Mouse (Mus musculus) MEL-GATA-1-ER (cell line): ENCODE measurements at regions not wholly inside any gene's neighbourhood (a gene's known extent, or its start where the extent isn't known, plus 50 kb on each side); places are given as distances from the start of the nearest gene placed in this dataset.

Experiments used
- DNase-seq: peaks from one replicate; pipeline ENCODE4 v3.0.0-alpha.2; 2012; ENCODE audit warnings: low read depth; ENCODE audit errors: extremely low read depth

- no peak for DNase-seq
Measured at GRCm38 (mm10) chr14:48330965-48331622, 114.8 kb upstream of the Tmem260 start.

- no peak for DNase-seq
Measured at GRCm38 (mm10) chr14:48331623-48332000, 114.3 kb upstream of the Tmem260 start.

GRCm38 (mm10) chr14:48332193-48332592, 113.7 kb upstream of the Tmem260 start:
- DNase-seq: no peak

DNA sequence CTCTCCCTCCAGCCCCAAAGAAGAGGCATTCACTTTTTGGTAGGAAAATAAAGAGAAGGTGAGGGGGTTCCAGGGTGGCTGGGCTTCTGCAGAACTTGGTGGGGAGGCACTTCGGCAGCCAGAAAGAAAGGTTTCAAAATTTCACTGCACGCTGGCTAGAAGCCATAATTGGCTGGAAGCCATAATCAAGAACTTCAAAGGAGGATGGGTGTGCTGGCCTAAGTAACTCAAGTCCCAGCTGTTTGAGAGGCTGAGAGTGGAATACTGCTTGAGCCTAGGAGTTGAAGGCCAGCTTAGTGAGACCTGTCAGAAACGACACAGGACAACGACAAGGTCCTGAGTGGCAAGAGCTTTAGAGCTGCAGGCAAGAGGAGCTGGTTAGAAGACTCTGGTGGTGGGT, 113.3 kb upstream of the Tmem260 start:
- no peak for DNase-seq

DNA sequence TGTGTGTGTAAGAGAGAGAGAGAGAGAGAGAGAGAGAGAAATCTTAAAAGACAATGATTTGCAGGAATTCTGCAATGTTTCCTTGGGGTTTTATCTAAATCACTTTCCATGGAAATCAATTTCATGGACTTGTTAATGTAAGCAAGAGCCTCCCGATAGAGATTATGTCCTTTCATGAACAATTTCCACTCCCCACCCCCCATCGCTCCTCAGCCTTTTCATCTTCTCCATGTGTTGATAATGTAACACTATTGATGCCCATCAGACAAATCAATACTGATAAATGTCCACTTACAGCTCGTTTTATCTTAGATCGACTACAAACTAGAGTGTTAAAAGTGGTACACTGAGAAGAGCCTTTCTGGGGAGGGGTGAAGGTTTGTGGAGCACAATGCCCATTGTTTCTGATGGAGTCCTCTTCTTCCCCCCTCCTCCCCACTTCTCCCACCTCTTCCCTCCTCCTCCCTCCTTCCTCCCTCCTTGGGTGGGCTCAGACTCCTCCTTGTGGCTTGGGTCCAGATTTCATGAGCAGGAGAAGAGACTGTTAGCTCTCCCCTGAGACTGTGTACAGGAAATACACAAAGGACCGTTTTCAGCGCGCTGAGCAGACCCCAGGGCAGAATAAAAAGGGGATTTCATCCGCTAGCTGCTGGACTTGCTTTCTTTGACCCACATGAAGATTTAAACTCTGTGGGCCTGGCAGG, 111.7 kb upstream of the Tmem260 start:
- DNase-seq: no peak

DNA sequence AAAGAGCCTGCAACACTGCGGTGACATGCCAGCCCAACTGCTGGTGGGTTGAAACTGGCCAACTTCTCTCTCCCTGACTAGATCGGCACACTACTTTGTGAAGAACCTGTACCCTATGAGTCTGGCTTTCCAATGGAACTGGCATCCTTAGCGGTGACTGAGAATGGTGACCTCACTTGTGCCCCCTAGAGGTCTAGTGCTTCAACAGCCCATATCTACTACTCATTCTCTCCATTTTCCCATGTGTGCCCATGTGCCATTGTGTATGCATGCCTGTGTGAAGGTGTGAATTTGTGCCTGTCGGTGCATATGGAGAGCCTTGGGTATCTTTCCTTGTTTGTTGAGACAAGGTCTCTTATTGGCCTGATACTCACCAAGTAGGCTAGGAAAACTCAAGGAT, 106.5 kb upstream of the Tmem260 start:
- DNase-seq: no peak

DNA sequence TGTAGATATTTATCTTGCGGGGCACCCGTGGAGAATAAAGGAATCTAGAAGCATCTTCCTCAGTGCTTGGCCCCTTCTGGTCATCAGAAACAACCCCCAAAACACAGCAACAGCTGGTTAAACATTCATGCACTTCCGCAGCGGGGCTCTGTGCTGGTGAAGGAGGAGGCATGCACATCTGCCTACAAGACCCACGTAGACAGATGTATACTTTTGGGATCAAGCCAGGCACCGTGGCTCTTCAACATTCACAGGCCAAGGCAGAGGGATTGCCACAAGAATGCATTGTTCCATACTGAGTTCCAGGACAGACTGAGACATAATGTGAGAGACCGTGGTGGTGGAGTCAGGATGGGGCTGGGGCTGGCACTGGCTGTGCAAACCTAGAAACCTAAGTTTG, 103.0 kb upstream of the Tmem260 start:
- DNase-seq: no peak

DNA sequence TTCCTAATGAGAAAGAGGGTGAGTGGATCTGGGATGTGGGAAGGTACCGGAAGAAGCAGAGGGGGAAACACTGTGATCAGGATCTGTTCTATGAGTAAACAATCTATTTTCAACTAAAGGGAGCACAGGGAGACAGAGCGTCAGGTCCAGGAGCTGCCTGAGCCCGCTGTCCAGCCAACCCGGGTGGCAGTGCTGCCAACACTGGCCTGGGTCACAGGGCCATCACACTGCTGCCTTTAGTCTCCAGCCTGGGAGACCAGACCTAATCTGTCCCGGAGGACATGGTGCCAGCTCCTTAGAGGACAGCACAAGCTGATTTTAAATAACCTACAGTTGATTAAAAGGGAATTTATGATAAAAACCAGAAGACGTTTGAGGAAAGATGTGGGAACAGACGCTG, 100.0 kb upstream of the Tmem260 start:
- DNase-seq: no peak

GRCm38 (mm10) chr14:48349392-48350044, 96.4 kb upstream of the Tmem260 start:
- no peak for DNase-seq

DNA sequence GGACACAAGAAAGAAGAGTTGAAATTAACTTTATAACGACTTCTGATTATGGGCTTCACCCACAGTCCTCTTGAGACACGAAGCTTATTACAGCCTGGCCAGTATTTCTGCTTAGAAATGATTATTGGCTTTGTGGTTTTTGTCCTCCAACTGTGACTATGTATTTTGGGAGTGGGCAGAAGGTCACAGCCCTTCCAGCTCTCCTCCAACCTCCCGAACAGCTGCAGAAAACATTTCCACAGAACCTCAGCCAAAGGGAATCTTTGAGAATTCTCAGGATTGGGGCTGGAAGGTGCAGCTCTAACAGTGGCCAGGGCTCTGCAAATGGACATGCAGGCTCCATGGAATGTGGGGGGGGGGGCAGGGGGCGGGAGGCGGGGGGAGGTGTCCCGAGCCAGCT, 94.3 kb upstream of the Tmem260 start:
- DNase-seq: no peak

DNA sequence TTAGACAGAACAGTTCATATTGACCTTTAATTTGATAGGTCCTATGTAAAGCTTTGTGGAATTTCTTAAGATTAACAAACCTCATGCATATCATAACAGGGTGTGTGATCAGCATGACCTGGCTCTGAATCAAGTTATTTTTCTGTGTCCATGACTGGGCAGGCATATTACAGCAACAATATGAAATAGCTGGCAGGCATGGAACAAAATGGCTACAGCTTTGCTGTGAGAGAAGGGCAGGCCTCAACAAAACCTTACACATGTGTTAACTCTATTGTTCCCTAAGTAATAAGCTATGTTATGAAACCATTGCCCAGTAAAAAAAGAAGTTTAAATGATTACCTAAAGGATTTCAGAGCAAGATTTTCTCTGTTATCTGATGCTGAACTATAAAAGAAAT, 93.1 kb upstream of the Tmem260 start:
- DNase-seq: no peak

GRCm38 (mm10) chr14:48354176-48354575, 91.7 kb upstream of the Tmem260 start:
- DNase-seq: no peak

DNA sequence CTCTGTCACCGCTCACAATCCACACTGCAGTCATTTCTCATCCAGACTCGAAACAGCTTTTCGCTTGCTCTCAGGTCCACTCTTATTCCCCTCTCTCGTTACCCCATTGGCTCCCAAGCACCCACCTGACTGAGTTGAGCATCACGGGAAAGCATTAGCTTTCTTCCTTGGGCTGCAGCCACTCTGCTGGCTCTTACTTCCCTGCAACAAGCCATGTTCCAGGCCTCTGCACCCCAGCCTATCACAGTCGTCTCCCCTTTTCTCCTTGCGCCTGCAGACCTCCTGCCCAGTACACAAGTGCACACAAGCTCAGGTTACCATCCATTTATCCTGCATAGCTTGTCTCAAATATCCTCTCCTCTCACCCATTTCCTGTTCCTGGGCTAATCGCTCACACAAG, 88.5 kb upstream of the Tmem260 start:
- no peak for DNase-seq

DNA sequence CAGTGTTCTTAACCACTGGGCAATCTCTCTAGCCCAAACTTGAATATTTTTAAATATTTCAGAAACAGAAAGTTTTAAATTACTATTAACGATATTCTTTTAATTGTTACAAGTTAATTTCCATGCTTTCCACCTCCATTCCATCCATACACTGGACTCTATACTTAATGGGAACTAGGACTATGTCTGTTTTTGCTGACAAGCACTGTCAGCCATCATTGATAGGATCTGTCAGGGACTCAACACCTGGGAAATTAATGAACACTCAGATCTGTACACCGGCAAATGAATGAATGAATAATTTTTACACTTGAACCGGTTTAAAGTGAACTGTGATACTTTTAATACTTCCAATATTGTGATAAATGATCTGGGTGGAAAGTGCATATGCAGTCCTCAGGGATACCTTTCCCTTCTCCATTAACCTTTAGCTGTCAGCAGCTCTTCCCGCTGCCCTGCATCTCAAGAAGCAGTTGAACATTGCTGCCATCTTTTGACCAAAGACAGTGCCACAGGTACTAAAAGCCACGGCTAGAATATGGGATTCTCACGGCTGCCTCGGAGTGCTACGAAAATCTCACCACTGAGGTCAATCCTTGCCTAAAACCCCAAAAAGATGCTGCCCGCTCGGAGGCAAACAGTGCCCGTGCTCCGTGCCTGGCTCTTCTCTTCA, 87.3 kb upstream of the Tmem260 start:
- DNase-seq: no peak

GRCm38 (mm10) chr14:48361820-48362219, 84.1 kb upstream of the Tmem260 start:
- no peak for DNase-seq

DNA sequence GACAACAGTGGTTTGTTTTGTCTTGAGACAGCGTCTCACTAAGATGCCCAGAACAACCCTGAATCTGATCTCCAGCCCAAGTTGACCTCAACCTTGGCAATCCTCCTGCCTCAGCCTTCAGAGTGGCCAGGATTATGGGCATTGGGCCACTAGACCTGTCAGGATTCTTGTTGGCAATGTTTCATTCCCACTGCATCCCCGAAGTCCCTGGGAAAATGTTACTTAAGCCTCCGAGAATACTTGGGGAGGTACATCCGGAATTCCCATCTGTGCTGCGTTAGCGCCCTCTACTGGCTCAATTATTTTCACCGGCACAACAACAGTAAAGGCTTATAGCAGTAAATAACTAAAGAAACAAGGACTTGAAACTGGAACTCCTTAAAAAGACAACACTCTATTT, 78.9 kb upstream of the Tmem260 start:
- DNase-seq: peak; percentile 40

GRCm38 (mm10) chr14:48370322-48370721, 75.6 kb upstream of the Tmem260 start:
- DNase-seq: peak; percentile 30

- no peak for DNase-seq
Measured at GRCm38 (mm10) chr14:48371766-48372165, 74.2 kb upstream of the Tmem260 start.

- DNase-seq: no peak
Measured at GRCm38 (mm10) chr14:48376112-48376511, 69.8 kb upstream of the Tmem260 start.
